Mouse (Mus musculus) layer of hippocampus, adult 18-20 months (tissue): Measurements from ENCODE around the gene H2-Q10. TPM values are rescaled to one million over a fixed set of nuclear protein-coding genes. Genes with fewer than 3 reads are reported as not detected.
A peak's percentile ranks its signal among the peaks of the same experiment; 100 is the strongest.
"Not testable (repeated sequence)": the region's sequence is repeated elsewhere in the genome, so short reads cannot be mapped to it uniquely, and the experiment has no call there.

Experiments
- DNase-seq, 2 experiments: peaks; one replicate each; pipeline ENCODE4 v3.0.0; 2022; ENCODE audit warnings: low spot score in 2 of 2
- long read RNA-seq: library from polyadenylated mRNA; stranded (forward); transcript quantifications from one replicate; pipeline ENCODE4 v2.0.0, GENCODE M21; 2021
- total RNA-seq, 2 experiments: library from RNA; stranded (reverse); gene quantifications; 2 replicates each; pipeline ENCODE4 v1.2.3; 2021

The H2-Q10 gene
- under 1 TPM; 0.10 to 0.15 TPM for total RNA-seq
- long read RNA-seq = 0 reads

DNA sequence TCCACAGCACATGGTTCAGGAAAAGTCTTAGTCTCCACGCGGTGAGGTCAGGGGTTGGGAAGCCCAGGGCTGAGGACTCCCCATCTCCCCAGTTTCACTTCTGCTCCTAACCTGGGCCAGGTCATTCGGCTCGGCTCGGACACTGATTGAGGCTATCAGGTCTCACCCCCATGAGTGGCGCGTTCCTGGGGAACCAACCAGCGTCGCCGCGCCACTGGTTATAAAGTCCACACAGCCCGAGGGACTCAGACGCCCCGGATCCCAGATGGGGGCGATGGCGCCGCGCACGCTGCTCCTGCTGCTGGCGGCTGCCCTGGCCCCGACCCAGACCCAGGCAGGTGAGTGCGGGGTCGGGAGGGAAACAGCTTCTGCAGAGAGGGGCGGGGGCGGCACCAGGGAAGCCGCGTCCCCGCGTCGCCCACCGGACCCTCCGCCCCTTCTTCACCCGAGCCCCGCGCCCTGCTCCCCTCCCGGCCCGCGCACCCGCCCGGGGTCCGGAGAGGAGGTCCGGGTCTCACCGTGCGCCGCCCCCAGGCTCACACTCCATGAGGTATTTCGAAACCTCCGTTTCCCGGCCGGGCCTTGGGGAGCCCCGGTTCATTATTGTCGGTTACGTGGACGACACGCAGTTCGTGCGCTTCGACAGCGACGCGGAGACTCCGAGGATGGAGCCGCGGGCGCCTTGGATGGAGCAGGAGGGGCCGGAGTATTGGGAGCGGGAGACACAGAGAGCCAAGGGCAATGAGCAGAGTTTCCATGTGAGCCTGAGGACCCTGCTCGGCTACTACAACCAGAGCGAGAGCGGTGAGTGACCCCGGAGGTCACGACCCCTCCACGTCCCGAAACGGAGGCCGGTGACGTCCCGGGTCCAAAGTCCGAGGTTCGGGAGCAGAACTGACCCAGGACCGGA, at the start of gene H2-Q10:
Gene H2-Q10, plus strand, starts transcription at position 248 of the 910 bp plus-strand sequence.
- DNase-seq = no peak

DNA sequence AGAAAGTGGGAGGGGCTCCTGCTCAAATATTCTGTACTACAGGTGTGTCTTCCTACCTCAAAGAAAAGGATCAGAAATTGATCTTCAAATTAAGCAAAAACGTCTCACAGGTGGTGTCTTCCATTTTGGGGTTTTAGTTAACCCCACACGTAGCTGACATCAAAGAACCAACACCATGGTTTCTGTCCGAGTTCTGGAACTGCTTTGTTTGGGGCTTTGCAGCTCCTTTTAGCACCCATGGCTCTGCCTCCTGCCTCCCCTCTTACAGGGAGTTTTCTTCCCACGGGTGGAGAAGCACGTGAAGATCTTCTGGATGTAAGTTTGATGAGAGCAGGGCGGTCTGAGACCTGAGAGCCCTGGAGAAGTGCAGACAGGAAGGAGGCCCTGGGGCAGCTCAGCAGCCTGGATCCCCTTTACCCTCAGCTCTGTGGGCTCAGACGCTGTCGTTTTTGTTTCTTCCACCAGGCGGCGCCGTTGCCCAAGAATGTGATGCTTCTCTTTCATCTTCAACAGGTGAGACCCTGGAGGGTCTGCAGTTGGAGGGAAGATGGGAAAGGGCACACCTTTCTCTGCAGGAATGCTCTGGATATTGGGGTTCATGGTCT, 49.6 kb upstream of the H2-Q10 start:
- DNase-seq = not testable (repeated sequence)

DNA sequence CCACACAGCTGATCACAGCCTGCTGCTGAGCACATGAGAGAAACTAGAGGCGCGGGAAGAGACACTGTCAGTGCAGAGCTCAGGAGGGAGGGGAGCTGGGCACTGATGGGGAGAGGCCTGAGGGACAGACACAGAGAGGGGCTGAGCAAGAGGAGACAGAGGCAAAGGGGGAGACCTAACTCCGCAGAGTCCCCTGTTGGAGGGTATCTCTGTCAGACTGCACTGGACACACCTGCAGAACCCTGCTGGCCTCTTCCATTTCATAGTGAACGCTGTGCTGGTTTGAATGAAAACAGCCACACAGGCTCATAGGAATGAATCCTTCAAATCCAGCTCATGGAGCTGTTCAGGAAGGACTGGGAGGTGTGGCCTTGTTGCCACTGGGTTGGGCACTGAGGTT, 48.6 kb upstream of the H2-Q10 start:
- not testable (repeated sequence) for DNase-seq

DNA sequence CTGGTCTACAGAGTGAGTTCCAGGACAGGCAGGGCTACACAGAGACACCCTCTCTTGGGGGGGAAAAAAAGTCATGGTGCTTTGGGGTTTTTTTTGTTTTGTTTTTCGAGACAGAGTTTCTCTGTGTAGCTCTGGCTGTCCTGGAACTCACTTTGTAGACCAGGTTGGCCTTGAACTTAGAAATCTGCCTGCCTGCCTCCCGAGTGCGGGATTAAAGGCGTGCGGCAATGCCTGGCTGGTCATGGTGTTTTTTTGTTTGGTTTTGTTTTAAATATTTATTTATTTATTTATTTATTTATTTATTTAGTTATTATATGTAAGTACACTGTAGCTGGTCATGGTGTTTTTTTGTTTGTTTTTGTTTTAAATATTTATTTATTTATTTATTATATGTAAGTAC, 47.5 kb upstream of the H2-Q10 start:
- not testable (repeated sequence) for DNase-seq

DNA sequence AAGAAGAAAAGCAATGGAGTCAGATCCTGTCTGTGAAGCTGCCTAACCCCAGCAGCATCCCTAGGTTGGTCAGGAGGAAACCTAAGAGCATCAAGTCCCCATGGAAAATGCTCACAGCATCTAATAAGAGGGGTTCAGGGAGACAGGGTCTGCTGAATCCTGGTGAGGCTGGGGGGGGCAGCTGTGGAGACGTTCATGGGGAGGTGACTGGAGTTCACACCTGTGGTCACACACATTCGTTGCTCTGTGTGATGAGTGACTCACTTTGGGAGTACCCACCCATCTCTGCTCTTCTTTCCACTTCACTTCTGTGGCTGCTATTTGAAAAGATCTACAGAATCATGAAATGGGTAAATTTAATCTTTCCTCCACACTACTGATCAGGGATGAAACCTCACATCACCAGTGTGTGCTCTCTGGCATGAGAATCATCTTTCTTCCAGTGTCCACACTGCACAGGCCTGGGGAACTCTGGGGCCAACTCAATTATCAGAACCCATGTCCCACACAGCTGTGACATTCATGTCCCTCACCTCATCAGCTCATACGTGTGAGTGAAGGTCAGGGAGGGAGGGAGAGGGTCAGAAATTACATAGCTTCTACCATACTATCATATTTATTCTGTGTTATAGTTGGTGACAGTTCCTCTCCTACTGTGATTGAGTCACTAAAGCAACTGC, 46.6 kb upstream of the H2-Q10 start:
- DNase-seq = not testable (repeated sequence)

DNA sequence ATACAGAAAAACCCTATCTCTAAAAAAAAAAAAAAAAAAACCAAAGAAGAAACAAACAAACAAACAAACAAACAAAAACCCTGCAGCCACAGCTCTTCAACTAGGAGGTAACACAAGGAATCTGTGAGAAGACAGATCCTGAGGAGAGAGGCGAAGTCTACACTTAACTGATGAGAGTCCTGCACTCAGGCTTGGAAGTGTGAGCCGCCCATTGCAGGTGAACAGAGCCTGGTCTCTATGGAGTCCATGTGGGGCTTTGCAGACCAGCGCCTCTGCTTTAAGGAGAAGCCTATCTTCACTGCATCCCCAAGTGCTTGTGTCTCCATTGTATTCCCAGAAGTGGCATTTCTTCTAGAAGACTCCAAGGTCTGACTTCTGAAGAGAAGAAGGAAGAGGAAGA, 45.8 kb upstream of the H2-Q10 start:
- DNase-seq = not testable (repeated sequence)

DNA sequence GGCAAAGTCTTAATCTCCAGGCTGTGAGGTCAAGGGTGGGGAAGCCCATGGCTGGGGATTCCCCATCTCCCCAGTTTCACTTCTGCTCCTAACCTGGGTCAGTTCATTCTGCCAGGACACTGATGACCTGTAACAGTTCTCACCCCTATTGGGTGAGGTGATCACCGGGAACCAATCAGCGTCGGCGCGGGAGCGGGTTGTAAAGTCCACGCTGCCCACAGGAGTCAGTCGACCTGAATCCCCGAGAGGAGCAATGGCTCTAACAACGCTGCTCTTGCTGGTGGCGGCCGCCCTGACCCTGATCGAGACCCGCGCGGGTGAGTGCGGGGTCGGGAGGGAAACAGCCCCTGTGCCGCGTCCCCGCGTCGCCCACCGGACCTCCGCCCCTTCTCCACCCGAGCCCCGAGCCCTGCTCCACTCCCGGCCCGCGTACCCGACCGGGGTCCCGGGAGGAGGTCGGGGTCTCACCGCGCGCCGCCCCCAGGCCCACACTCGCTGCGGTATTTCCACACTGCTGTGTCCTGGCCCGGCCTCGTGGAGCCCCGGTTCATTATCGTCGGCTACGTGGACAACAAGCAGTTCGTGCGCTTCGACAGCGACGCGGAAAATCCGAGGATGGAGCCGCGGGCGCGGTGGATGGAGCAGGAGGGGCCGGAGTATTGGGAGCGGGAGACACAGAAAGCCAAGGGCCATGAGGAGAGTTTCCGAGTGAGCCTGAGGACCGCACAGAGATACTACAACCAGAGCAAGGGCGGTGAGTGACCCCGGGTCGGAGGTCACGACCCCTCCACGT, 45.1 kb upstream of the H2-Q10 start, which contains the start of gene H2-Q6:
Gene H2-Q6, plus strand, starts transcription at position 227 of the 793 bp plus-strand sequence.
- not testable (repeated sequence) for DNase-seq

DNA sequence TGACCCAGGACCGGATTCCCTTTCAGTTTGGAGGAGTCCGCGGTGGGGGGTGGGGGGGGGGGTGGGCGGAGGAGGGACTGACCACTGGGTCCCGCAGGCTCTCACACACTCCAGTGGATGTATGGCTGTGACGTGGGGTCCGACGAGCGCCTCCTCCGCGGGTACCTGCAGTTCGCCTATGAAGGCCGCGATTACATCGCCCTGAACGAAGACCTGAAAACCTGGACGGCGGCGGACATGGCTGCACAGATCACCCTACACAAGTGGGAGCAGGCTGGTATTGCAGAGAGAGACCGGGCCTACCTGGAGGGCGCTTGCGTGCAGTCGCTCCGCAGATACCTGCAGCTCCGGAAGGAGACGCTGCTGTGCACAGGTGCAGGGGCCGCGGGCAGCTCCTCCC, 44.4 kb upstream of the H2-Q10 start:
- not testable (repeated sequence) for DNase-seq

DNA sequence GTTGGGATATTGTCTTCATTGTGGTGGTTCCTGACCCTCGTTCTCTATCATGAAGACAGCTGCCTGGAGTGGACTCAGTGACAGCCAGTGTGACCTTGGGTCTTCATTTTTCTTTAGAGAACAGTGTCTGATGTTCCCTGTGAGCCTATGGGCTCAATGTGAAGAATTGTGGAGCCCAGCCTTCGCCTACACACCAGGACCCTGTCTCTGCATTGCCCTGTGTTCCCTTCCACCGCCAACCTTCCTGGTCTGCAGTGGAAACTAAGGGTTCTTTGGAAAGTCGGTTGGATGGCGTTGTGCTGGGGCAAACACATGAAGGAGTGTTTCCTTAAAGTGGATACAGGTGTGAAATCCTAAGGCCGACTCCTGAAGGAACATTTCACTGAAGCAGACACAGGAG, 41.0 kb upstream of the H2-Q10 start:
- not testable (repeated sequence) for DNase-seq

DNA sequence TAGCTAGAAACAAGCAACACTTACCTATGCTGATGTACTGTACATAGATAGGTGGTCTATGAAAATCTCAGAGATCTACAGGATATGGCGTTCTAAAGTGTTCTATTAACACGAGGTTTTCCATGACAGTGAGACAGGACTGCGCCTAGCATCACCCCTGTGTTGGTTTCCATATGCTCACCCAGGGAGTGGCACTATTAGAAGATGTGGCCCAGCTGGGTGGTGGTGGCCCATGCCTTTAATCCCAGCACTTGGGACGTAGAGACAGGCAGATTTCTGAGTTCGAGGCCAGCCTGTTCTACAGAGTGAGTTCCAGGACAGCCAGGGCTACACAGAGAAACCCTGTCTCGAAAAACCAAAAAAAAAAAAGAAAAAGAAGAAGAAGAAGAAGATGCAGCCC, 39.2 kb upstream of the H2-Q10 start:
- not testable (repeated sequence) for DNase-seq

DNA sequence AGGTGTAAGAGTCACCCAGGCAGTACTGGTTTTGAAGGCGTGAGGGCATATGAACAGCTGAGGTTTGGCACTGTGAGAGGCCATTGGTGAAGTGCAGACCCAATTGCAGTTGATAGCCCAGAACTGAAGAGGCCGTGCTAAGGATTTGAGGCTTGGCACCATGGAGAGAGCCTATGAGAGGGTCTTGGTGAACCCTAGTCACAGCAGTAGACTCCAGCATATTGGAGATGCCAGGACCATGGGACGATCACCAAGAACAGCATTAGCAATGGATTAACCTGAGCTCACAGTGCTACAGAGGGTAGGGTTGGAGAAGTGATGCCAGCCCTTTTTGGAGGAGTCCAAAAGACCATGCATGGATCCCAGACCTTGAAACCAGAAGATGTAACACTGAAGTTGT, 37.7 kb upstream of the H2-Q10 start:
- DNase-seq = not testable (repeated sequence)

DNA sequence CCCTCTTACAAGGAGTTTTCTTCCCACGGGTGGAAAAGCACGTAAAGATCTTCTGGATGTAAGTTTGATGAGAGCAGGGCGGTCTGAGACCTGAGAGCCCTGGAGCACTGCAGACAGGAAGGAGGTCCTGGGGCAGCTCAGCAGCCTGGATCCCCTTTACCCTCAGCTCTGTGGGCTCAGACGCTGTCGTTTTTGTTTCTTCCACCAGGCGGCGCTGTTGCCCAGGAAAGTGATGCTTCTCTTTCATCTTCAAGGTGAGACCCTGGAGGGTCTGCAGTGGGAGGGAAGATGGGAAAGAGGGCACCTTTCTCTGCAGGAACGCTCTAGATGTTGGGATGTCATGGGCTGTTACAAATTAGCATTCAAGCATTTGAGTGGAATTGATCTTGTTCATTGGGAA, 35.1 kb upstream of the H2-Q10 start:
- DNase-seq = not testable (repeated sequence)

DNA sequence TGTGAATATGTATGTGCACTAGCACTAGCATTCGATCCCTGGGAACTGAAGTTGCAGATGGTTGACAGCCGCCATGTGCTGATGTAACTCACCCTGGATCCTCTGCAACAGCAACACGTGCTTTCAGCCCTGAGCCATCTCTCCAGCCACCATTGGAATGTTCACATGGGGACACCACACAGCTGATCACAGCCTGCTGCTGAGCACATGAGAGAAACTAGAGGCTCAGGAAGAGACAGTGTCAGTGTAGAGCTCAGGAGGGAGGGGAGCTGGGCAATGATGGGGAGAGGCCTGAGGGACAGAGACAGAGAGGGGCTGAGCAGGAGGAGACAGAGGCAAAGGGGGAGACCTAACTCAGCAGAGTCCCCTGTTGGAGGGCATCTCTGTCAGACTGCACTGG, 34.3 kb upstream of the H2-Q10 start:
- DNase-seq = not testable (repeated sequence)

DNA sequence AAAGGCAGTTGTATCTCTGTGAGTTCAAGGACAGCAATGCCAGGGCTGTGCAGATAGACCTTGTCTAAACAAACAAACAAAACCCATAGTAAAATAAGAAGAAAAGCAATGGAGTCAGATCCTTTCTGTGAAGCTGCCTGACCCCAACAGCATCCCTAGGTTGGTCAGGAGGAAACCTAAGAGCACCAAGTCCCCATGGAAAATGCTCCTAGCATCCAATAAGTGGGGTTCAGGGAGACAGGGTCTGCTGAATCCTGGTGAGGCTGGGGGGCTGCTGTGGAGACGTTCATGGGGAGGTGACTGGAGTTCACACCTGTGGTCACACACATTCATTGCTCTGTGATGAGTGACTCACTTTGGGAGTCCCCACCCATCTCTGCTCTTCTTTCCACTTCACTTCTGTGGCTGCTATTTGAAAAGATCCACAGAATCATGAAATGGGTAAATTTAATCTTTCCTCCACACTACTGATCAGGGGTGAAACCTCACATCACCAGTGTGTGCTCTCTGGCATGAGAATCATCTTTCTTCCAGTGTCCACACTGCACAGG, 32.4 kb upstream of the H2-Q10 start:
- DNase-seq = not testable (repeated sequence)

DNA sequence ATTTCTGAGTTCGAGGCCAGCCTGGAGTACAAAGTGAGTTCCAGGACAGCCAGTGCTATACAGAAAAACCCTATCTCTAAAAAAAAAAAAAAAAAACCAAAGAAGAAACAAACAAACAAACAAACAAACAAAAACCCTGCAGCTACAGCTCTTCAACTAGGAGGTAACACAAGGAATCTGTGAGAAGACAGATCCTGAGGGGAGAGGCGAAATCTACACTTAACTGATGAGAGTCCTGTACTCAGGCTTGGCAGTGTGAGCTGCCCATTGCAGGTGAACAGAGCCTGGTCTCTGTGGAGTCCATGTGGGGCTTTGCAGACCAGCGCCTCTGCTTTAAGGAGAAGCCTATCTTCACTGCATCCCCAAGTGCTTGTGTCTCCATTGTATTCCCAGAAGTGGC, 31.5 kb upstream of the H2-Q10 start:
- DNase-seq = not testable (repeated sequence)

DNA sequence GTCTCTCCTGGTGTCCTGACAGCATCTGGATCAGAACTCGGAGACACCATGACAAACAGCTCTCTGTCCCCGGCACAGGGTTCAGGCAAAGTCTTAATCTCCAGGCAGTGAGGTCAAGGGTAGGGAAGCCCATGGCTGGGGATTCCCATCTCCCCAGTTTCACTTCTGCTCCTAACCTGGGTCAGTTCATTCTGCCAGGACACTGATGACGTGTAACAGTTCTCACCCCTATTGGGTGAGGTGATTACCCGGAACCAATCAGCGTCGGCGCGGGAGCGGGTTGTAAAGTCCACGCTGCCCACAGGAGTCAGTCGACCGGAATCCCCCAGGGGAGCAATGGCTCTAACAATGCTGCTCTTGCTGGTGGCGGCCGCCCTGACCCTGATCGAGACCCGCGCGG, 31.0 kb upstream of the H2-Q10 start, which contains the start of gene H2-Q7:
Gene H2-Q7, plus strand, starts transcription at position 271 of the 400 bp plus-strand sequence.
- DNase-seq = peak; percentile 35 to 60

DNA sequence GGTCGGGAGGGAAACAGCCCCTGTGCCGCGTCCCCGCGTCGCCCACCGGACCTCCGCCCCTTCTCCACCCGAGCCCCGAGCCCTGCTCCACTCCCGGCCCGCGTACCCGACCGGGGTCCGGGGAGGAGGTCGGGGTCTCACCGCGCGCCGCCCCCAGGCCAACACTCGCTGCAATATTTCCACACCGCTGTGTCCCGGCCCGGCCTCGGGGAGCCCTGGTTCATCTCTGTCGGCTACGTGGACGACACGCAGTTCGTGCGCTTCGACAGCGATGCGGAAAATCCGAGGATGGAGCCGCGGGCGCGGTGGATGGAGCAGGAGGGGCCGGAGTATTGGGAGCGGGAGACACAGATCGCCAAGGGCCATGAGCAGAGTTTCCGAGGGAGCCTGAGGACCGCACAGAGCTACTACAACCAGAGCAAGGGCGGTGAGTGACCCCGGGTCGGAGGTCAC, 30.6 kb upstream of the H2-Q10 start:
- DNase-seq = not testable (repeated sequence)

DNA sequence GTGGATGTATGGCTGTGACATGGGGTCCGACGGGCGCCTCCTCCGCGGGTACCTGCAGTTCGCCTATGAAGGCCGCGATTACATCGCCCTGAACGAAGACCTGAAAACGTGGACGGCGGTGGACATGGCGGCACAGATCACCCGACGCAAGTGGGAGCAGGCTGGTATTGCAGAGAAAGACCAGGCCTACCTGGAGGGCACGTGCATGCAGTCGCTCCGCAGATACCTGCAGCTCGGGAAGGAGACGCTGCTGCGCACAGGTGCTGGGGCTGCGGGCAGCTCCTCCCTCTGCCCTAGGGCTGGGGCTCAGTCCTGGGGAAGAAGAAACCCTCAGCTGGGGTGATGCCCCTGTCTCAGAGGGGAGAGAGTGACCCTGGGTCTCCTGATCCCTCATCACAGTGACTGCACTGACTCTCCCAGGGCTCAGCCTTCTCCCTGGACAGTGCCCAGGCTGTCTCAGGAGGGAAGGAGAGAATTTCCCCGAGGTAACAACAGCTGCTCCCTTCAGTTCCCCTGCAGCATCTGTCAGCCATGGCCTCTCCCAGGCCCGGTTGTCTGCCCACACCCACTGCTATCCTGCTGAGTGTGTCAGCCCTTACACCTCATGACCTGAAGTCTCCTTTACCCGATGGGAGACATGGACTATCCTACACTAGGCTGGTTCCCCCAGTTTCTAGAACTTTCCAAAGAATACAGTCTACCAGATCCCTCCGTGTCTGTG, 29.8 kb upstream of the H2-Q10 start:
- DNase-seq = not testable (repeated sequence)

DNA sequence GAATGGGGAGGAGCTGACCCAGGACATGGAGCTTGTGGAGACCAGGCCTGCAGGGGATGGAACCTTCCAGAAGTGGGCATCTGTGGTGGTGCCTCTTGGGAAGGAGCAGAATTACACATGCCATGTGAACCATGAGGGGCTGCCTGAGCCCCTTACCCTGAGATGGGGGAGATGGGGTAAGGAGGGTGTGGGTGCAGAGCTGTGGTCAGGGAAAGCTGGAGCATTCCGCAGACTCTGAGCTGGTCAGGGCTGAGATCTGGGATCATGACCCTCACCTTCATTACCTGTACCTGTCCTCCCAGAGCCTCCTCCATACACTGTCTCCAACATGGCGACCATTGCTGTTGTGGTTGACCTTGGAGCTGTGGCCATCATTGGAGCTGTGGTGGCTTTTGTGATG, 27.5 kb upstream of the H2-Q10 start:
- DNase-seq = not testable (repeated sequence)

DNA sequence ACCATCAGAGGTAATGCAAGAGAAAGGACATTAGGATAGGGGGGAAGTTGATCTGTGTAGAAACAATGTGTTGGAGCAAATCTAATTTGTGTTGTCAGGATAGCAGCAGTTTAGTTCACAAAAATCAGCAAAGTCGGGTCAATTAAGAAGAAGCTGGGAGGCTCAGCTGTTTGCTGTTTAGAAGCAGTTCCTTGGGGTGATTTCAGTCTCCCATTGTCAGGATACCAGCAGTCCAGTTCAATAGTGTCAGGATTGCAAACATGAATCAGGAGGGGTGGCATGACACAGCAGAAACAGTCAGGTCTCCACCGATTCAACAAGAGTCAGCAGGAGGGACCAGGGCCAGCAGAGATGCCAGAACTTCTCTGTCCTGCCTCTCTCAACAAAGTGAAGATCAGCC, 25.4 kb upstream of the H2-Q10 start:
- DNase-seq = not testable (repeated sequence)
